Mouse (Mus musculus): Measurements from ENCODE around the gene Dis3l2. TPM values are rescaled to one million over a fixed set of nuclear protein-coding genes. Genes with fewer than 3 reads are reported as not detected.

Gene Dis3l2
- polyA plus RNA-seq, 1 experiment: 6.6 TPM

- no peak for TF ChIP-seq MYOD1 (IDR thresholded peaks at IDR 0.05; ENCODE audit: control insufficient read depth, insufficient read length, low read depth)
- no peak for TF ChIP-seq USF1 (IDR thresholded peaks at IDR 0.05; ENCODE audit: low read depth)
- TF ChIP-seq CTCF (IDR thresholded peaks at IDR 0.05; ENCODE audit: control insufficient read depth, insufficient read depth, insufficient read length): no peak
- no peak for TF ChIP-seq MAX (IDR thresholded peaks at IDR 0.05)
- TF ChIP-seq MYOG (IDR thresholded peaks at IDR 0.05; ENCODE audit: control insufficient read depth, extremely low read depth, insufficient read length): no peak
- TF ChIP-seq FOSL1 (IDR thresholded peaks at IDR 0.05; ENCODE audit: insufficient read depth, low read length, poor library complexity, severe bottlenecking): no peak
- no peak for TF ChIP-seq CEBPB (IDR thresholded peaks at IDR 0.05; ENCODE audit: low read depth)
- Histone ChIP-seq H3K79me2 (ENCODE audit: control insufficient read depth, insufficient read depth) (no peaks in the 10 kb centered on the region), H3K36me3 (ENCODE audit: control insufficient read depth, insufficient read depth) (no peaks in the 10 kb centered on the region), H3K4me3 (ENCODE audit: insufficient read depth, poor library complexity, severe bottlenecking) (no peak overlapping the region), H3K27me3 (ENCODE audit: control insufficient read depth, insufficient read depth, insufficient read length) (no peaks in the 10 kb centered on the region), H3K79me3 (ENCODE audit: low read depth) (no peaks in the 10 kb centered on the region), H3ac (ENCODE audit: control insufficient read depth, insufficient read length, low read depth) (no peak overlapping the region)
These were observed 302.8 kb downstream of the Dis3l2 start for GRCm38 (mm10) chr1:87006425-87006824.

DNA sequence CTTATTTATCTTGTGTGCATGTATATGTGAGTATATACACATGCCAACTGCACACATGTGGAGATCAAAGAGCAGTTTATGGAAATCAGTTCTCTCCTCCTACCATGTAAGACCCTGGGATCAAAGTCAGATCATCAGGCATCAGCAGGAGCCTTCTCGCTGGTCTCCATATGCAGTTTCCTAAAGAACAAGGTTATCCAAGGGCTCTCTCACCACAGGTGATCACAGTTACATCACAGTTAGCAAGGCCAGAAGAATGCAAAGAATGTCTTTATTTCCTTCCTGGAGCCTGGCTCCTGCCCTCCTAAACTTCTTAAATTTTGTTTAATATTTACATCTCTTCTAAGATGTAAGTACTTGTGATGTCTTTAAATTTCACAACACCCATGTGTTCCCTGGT is 304.6 kb downstream of the Dis3l2 start:
- no peaks in the 10 kb centered on the region for H3K27me3 ChIP-seq (ENCODE audit: control insufficient read depth, insufficient read depth, insufficient read length)
- H3K79me3 ChIP-seq (ENCODE audit: low read depth): no peaks in the 10 kb centered on the region
- H3K79me2 ChIP-seq (ENCODE audit: control insufficient read depth, insufficient read depth): no peaks in the 10 kb centered on the region
- H3K36me3 ChIP-seq (ENCODE audit: control insufficient read depth, insufficient read depth): no peaks in the 10 kb centered on the region
- no peak overlapping the region for H3ac ChIP-seq (ENCODE audit: control insufficient read depth, insufficient read length, low read depth)
- no peak for TF ChIP-seq USF1 (IDR thresholded peaks at IDR 0.05; ENCODE audit: low read depth)
- no peak overlapping the region for H3K4me3 ChIP-seq (ENCODE audit: insufficient read depth, poor library complexity, severe bottlenecking)

DNA sequence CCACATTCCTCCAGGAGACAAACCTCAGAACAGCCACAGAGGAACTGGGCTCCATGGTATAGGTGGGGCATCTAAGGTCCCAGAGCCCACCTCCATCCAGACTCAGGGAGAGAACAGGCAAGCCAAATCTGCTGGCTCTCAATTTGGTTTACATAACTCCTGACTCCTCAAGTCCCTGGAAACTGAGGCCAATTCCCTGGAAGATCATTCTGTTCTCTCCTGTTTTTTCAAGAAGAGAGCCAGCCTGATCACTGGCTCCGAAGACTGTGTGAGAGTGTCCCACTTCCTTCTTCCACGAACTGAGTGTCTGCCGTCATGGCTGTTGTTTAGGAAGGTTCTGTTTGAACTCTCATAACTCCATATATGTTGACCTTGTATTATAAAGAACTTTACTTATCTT is 305.5 kb downstream of the Dis3l2 start:
- Histone ChIP-seq H3ac (ENCODE audit: control insufficient read depth, insufficient read length, low read depth) (no peak overlapping the region), H3K79me3 (ENCODE audit: low read depth) (no peaks in the 10 kb centered on the region), H3K4me3 (ENCODE audit: insufficient read depth, poor library complexity, severe bottlenecking) (no peak overlapping the region), H3K79me2 (ENCODE audit: control insufficient read depth, insufficient read depth) (no peaks in the 10 kb centered on the region), H3K36me3 (ENCODE audit: control insufficient read depth, insufficient read depth) (no peaks in the 10 kb centered on the region), H3K27me3 (ENCODE audit: control insufficient read depth, insufficient read depth, insufficient read length) (no peaks in the 10 kb centered on the region)
- no peak for TF ChIP-seq USF1 (IDR thresholded peaks at IDR 0.05; ENCODE audit: low read depth)

GRCm38 (mm10) chr1:87010629-87011330 is 307.2 kb downstream of the Dis3l2 start:
- no peak overlapping the region for H3ac ChIP-seq (ENCODE audit: control insufficient read depth, insufficient read length, low read depth)
- no peaks in the 10 kb centered on the region for H3K27me3 ChIP-seq (ENCODE audit: control insufficient read depth, insufficient read depth, insufficient read length)
- no peaks in the 10 kb centered on the region for H3K79me3 ChIP-seq (ENCODE audit: low read depth)
- H3K36me3 ChIP-seq (ENCODE audit: control insufficient read depth, insufficient read depth): no peaks in the 10 kb centered on the region
- H3K79me2 ChIP-seq (ENCODE audit: control insufficient read depth, insufficient read depth): no peaks in the 10 kb centered on the region
- TF ChIP-seq USF1 (IDR thresholded peaks at IDR 0.05; ENCODE audit: low read depth): no peak
- no peak for TF ChIP-seq MAX (IDR thresholded peaks at IDR 0.05)
- TF ChIP-seq FOSL1 (IDR thresholded peaks at IDR 0.05; ENCODE audit: insufficient read depth, low read length, poor library complexity, severe bottlenecking): no peak
- TF ChIP-seq MYOG (IDR thresholded peaks at IDR 0.05; ENCODE audit: control insufficient read depth, extremely low read depth, insufficient read length): no peak
- no peak for TF ChIP-seq MYOD1 (IDR thresholded peaks at IDR 0.05; ENCODE audit: control insufficient read depth, insufficient read length, low read depth)
- no peak for TF ChIP-seq CTCF (IDR thresholded peaks at IDR 0.05; ENCODE audit: control insufficient read depth, insufficient read depth, insufficient read length)
- TF ChIP-seq CEBPB (IDR thresholded peaks at IDR 0.05; ENCODE audit: low read depth): no peak
- no peak overlapping the region for H3K4me3 ChIP-seq (ENCODE audit: insufficient read depth, poor library complexity, severe bottlenecking)

- Histone ChIP-seq H3K27me3 (ENCODE audit: control insufficient read depth, insufficient read depth, insufficient read length) (no peaks in the 10 kb centered on the region), H3K79me2 (ENCODE audit: control insufficient read depth, insufficient read depth) (no peaks in the 10 kb centered on the region), H3ac (ENCODE audit: control insufficient read depth, insufficient read length, low read depth) (no peak overlapping the region), H3K79me3 (ENCODE audit: low read depth) (no peaks in the 10 kb centered on the region), H3K4me3 (ENCODE audit: insufficient read depth, poor library complexity, severe bottlenecking) (no peak overlapping the region), H3K36me3 (ENCODE audit: control insufficient read depth, insufficient read depth) (no peaks in the 10 kb centered on the region)
- TF ChIP-seq MYOG (IDR thresholded peaks at IDR 0.05; ENCODE audit: control insufficient read depth, extremely low read depth, insufficient read length) (no peak), CEBPB (IDR thresholded peaks at IDR 0.05; ENCODE audit: low read depth) (no peak), CTCF (IDR thresholded peaks at IDR 0.05; ENCODE audit: control insufficient read depth, insufficient read depth, insufficient read length) (no peak), MYOD1 (IDR thresholded peaks at IDR 0.05; ENCODE audit: control insufficient read depth, insufficient read length, low read depth) (no peak), MAX (IDR thresholded peaks at IDR 0.05) (no peak), USF1 (IDR thresholded peaks at IDR 0.05; ENCODE audit: low read depth) (no peak), FOSL1 (IDR thresholded peaks at IDR 0.05; ENCODE audit: insufficient read depth, low read length, poor library complexity, severe bottlenecking) (no peak)
These were observed 308.1 kb downstream of the Dis3l2 start for GRCm38 (mm10) chr1:87011718-87012117.

- H3K79me3 ChIP-seq (ENCODE audit: low read depth): no peaks in the 10 kb centered on the region
- H3K27me3 ChIP-seq (ENCODE audit: control insufficient read depth, insufficient read depth, insufficient read length): no peaks in the 10 kb centered on the region
- no peaks in the 10 kb centered on the region for H3K79me2 ChIP-seq (ENCODE audit: control insufficient read depth, insufficient read depth)
- TF ChIP-seq MAX (IDR thresholded peaks at IDR 0.05) (no peak), USF1 (IDR thresholded peaks at IDR 0.05; ENCODE audit: low read depth) (no peak), CEBPB (IDR thresholded peaks at IDR 0.05; ENCODE audit: low read depth) (no peak), FOSL1 (IDR thresholded peaks at IDR 0.05; ENCODE audit: insufficient read depth, low read length, poor library complexity, severe bottlenecking) (no peak), MYOD1 (IDR thresholded peaks at IDR 0.05; ENCODE audit: control insufficient read depth, insufficient read length, low read depth) (no peak), CTCF (IDR thresholded peaks at IDR 0.05; ENCODE audit: control insufficient read depth, insufficient read depth, insufficient read length) (no peak), MYOG (IDR thresholded peaks at IDR 0.05; ENCODE audit: control insufficient read depth, extremely low read depth, insufficient read length) (no peak)
- no peak overlapping the region for H3K4me3 ChIP-seq (ENCODE audit: insufficient read depth, poor library complexity, severe bottlenecking)
- H3ac ChIP-seq (ENCODE audit: control insufficient read depth, insufficient read length, low read depth): no peak overlapping the region
- H3K36me3 ChIP-seq (ENCODE audit: control insufficient read depth, insufficient read depth): no peaks in the 10 kb centered on the region
These were observed 309.0 kb downstream of the Dis3l2 start for GRCm38 (mm10) chr1:87012606-87013005.
